Mouse (Mus musculus) right cerebral cortex, adult 2 months (tissue): ENCODE results near the gene Lgr4.

Source experiments
- DNase-seq, 2 experiments: peaks; one replicate each; pipeline ENCODE4 v3.0.0; 2021 to 2022; ENCODE audit warnings: low spot score in 2 of 2

Lgr4 gene

GRCm38 (mm10) chr2:109976181-109976580 is 58.7 kb downstream of the Lgr4 start:
- no peak for DNase-seq

- no peak for DNase-seq
These were observed 59.9 kb downstream of the Lgr4 start for GRCm38 (mm10) chr2:109977322-109977721.

- no peak for DNase-seq
These were observed 61.8 kb downstream of the Lgr4 start for GRCm38 (mm10) chr2:109979209-109979608.

GRCm38 (mm10) chr2:109983435-109983834 is 66.0 kb downstream of the Lgr4 start:
- DNase-seq: no peak

GRCm38 (mm10) chr2:109984930-109985329 is 67.5 kb downstream of the Lgr4 start:
- no peak for DNase-seq

GRCm38 (mm10) chr2:109985560-109985959 is 68.1 kb downstream of the Lgr4 start:
- no peak for DNase-seq

- DNase-seq: no peak
These were observed 68.8 kb downstream of the Lgr4 start for GRCm38 (mm10) chr2:109986036-109986785.

GRCm38 (mm10) chr2:109987946-109988345 is 70.5 kb downstream of the Lgr4 start:
- no peak for DNase-seq

- no peak for DNase-seq
These were observed 71.7 kb downstream of the Lgr4 start for GRCm38 (mm10) chr2:109989196-109989595.

- DNase-seq: no peak
These were observed 72.4 kb downstream of the Lgr4 start for GRCm38 (mm10) chr2:109989679-109990473.

GRCm38 (mm10) chr2:109991754-109992153 is 74.3 kb downstream of the Lgr4 start:
- no peak for DNase-seq

GRCm38 (mm10) chr2:109992448-109993073 is 75.1 kb downstream of the Lgr4 start:
- no peak for DNase-seq

GRCm38 (mm10) chr2:109993404-109993803 is 76.0 kb downstream of the Lgr4 start:
- no peak for DNase-seq

GRCm38 (mm10) chr2:109995061-109995460 is 77.6 kb downstream of the Lgr4 start:
- DNase-seq: no peak

GRCm38 (mm10) chr2:109996411-109996810 is 79.0 kb downstream of the Lgr4 start:
- DNase-seq: no peak

GRCm38 (mm10) chr2:110004668-110005067 is 87.2 kb downstream of the Lgr4 start:
- DNase-seq: no peak

GRCm38 (mm10) chr2:110005164-110005563 is 87.7 kb downstream of the Lgr4 start:
- DNase-seq: no peak

- no peak for DNase-seq
These were observed 88.3 kb downstream of the Lgr4 start for GRCm38 (mm10) chr2:110005596-110006239.

GRCm38 (mm10) chr2:110007423-110008267 is 90.2 kb downstream of the Lgr4 start:
- DNase-seq: no peak

- no peak for DNase-seq
These were observed 92.0 kb downstream of the Lgr4 start for GRCm38 (mm10) chr2:110009449-110009848.

GRCm38 (mm10) chr2:110012184-110012725 is 94.8 kb downstream of the Lgr4 start:
- no peak for DNase-seq
